Comparison of ENCODE assay signal across 22 mouse cellular contexts in genomic region chr14:107004981-107005380, GRCm38 (mm10).
A peak's percentile ranks its signal among the peaks of the same experiment; 100 is the strongest.
DNase-seq lines count a peak whose midpoint lies in the region; ATAC-seq and TF ChIP-seq lines count a peak whose summit lies in the region.
"Had no signal": no experiment of that assay in that cellular context is flagged by ENCODE, and none has a peak within 500 bp of the region (broad histone marks: within the 10 kb centered on the region; RNA-seq: fewer than 3 reads in every experiment).

No protein-coding gene starts in this region.

- no peaks in the 10 kb centered on the region for H3K27me3 ChIP-seq in lung, embryonic 14.5 days (ENCODE audit: insufficient read depth, low read length)
- H3K27me3 ChIP-seq: CH12.LX; embryonic facial prominence, embryonic 12.5 days; forebrain, embryonic 13.5 days; forebrain, embryonic 15.5 days; Patski had no signal

- no peak overlapping the region for H3K27ac ChIP-seq in lung, embryonic 14.5 days (ENCODE audit: low read depth)
- H3K27ac ChIP-seq: embryonic facial prominence, embryonic 10.5 days; embryonic facial prominence, embryonic 12.5 days; forebrain, embryonic 13.5 days; forebrain, embryonic 15.5 days had no signal

- H3K4me2 ChIP-seq in lung, embryonic 14.5 days = no peak overlapping the region
- H3K4me2 ChIP-seq: embryonic facial prominence, embryonic 12.5 days; forebrain, embryonic 13.5 days; forebrain, embryonic 15.5 days had no signal

- ATAC-seq in lung, embryonic 14.5 days (ENCODE audit: insufficient read depth) = peak; percentile 71; the same call in 1 of the 2 replicates
- ATAC-seq: activated CD4-positive, CD25-positive, alpha-beta regulatory T cell, adult 4 months; CD4-positive, CD25-positive, alpha-beta regulatory T cell, adult 4 months; forebrain, embryonic 13.5 days; forebrain, embryonic 15.5 days; forebrain, postnatal 0 days; Patski had no signal

- H3K4me3 ChIP-seq in lung, embryonic 14.5 days (ENCODE audit: low read depth, low read length) = no peak overlapping the region
- H3K4me3 ChIP-seq: embryonic facial prominence, embryonic 10.5 days; embryonic facial prominence, embryonic 12.5 days; forebrain, embryonic 13.5 days; forebrain, embryonic 15.5 days had no signal

- H3K9me3 ChIP-seq in lung, embryonic 14.5 days (ENCODE audit: low read depth, low read length) = no peaks in the 10 kb centered on the region
- H3K9me3 ChIP-seq: embryonic facial prominence, embryonic 10.5 days; embryonic facial prominence, embryonic 12.5 days; forebrain, embryonic 13.5 days; forebrain, embryonic 15.5 days had no signal

- H3K9ac ChIP-seq in lung, embryonic 14.5 days = no peak overlapping the region
- H3K9ac ChIP-seq: embryonic facial prominence, embryonic 12.5 days; forebrain, embryonic 13.5 days; forebrain, embryonic 15.5 days; forebrain, postnatal 0 days had no signal

- H3K36me3 ChIP-seq in lung, embryonic 14.5 days (ENCODE audit: insufficient read depth) = no peaks in the 10 kb centered on the region
- H3K36me3 ChIP-seq: embryonic facial prominence, embryonic 10.5 days; embryonic facial prominence, embryonic 12.5 days; forebrain, embryonic 15.5 days; G1E had no signal

- H3K4me1 ChIP-seq in lung, embryonic 14.5 days (ENCODE audit: insufficient read depth) = no peaks in the 10 kb centered on the region; the same call in 1 of the 2 replicates
- H3K4me1 ChIP-seq: embryonic facial prominence, embryonic 10.5 days; embryonic facial prominence, embryonic 12.5 days; forebrain, embryonic 13.5 days; forebrain, embryonic 15.5 days had no signal

- DNase-seq in adrenal gland, adult 2 months = peak; percentile 30
- DNase-seq in adrenal gland, adult 8-10 months = no peak
- peak; percentile 1 for DNase-seq in adrenal gland, postnatal 25 days
- DNase-seq in adrenal gland, postnatal 4 days (ENCODE audit: low spot score in 2 of 2) = no peak
- peak; percentile 42 for DNase-seq in lung, embryonic 14.5 days
- DNase-seq in lung, postnatal 4 days = no peak
- DNase-seq: B cell, adult 2 months; cerebellum, adult 11-12 months; cerebellum, adult 2 months; cerebellum, adult 9-10 months; cerebellum, postnatal 10 days; cerebellum, postnatal 25 days; forebrain, postnatal 0 days had no signal

- WGBS in lung, embryonic 14.5 days = 43% methylated on average over 1 of the region's 1 CpGs

- TF ChIP-seq CTCF in lung, embryonic 14.5 days (IDR thresholded peaks at IDR 0.05; ENCODE audit: low read depth) = no peak

Comparison
In these comparisons a context has a peak if more than half of its experiments do, and no peak if none do; other contexts are left out.
1. DNase-seq: peak in adrenal gland, adult 2 months (single experiment), adrenal gland, postnatal 25 days (single experiment) and lung, embryonic 14.5 days (single experiment); none in adrenal gland, adult 8-10 months (single experiment), adrenal gland, postnatal 4 days (0 of 2) and lung, postnatal 4 days (0 of 2).